Mouse (Mus musculus) C3H10T1/2 (cell line): ENCODE results near the gene Ppp3r1. TPM values are rescaled to one million over a fixed set of nuclear protein-coding genes. Genes with fewer than 3 reads are reported as not detected.

ENCODE experiments used
- polyA plus RNA-seq, 2 experiments: library from polyadenylated mRNA; unstranded; fragments of >200 nt; fragmentation: generic; extraction: Trizol; gene quantifications; one replicate each; pipeline ENCODE4 v1.2.1; 2012; ENCODE audit warnings: missing spikeins in 2 of 2

Ppp3r1 gene
- polyA plus RNA-seq: 10 to 100 TPM in 1 of 2 experiments, 1 to 10 TPM in 1; 3.7 to 26.9 TPM

DNA sequence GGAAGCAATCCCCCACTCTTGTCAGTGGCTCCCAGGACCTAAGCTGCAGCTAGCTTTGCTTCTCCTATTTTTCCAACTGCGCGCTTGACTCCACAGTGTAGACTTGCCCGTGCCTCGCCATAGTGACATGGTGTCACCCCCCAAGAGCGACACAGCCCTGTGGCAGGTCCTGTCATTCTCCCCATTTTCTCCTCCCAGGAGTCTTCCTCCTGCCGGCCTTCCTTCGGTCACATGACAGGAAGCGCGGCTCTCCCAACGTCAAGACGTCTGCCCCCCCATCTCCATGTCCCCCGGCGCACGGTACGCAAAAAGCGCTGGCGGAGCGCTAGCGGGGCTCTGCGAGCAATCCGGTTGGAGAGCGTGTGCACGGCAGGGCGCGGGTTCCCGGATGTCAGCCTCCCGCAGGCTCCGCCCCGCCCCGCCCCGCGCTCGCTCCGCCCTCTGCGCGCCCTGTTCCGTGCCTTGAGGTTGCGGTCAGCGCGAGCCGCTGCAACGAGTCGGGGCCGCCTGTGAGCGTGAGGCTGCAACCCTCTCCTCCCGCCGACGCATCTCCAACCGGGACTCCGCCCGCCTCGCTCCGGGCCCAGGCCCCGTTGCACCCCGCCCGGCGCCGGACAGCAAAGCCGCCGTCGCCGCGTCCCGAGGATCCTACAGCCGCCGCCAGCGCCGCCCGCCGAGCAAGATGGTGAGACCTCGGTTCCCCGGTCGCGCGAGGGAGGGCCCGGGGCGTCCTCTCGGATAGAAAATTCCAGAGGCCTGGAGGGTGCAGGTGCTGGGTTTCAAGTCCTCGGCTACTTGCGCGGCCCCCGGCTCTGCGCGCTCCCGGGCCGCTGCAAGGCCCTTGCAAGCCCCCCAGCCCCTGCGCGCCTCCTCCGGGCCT is at the start of gene Ppp3r1:
TSS of gene Ppp3r1 (plus strand) at position 406 of the 880 bp plus-strand sequence.

DNA sequence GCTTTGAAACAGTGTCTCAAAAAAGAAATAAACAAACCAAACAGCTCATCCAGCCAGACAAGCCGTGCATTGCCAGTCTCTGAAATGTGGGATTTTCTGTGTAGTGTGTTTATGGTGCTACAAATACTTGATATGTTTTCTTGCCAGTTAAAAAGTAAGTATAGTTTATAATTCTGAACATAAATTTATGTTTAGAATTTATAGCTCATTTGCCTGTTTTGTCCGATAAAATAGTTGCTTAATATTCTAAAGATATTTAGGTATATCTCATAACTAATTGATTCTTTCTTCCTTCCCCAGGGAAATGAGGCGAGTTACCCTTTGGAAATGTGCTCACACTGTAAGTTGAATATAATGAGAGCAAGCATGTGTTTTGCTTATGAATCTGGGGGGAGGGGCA is 22.7 kb downstream of the Ppp3r1 start, which contains the start of gene Wdr92:
TSS of gene Wdr92 (plus strand) at position 301 of the 400 bp plus-strand sequence.

DNA sequence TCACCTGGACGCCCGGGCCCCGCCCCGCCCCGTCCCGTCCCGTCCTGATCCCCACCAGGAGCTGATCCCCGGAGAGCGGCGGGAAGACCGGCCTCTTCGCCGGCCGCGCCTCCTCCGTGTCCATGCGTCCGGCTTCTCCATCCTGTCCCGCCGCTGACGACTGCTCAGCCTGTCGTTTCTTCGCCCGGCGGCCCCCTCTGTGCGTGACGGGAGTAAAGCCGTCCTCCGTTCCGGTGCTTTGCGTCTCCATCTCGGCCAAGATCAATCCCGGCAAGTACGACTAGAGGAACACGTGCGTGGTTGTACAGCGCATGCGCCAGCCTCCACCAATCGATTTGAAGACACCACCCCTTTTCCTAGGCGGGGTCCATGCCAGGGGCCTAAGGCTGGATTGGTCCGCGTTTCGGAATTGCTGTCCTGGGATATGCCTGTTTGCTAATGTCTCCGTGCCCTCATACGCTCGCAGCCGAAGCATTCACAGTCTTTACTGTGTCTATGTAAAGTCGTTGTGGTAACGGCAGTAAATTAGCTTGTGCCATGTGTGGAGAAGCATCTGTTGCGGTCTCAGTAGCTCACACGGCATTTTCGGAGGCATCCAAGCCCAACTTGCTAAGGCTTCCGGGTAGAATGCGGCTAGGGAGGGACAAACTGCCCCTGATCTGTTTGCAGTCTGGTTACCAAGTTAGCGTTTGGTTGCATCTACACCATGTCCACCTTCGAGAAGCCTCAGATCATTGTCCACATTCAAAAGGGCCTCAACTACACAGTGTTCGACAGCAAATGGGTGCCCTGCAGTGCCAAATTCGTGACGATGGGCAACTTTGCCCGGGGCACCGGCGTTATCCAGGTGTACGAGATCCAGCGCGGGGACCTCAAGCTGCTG is 52.4 kb downstream of the Ppp3r1 start, which contains the start of gene Pno1:
TSS of gene Pno1 (minus strand) at position 311 of the 883 bp plus-strand sequence.

Other genes with a start within 250 kb of the Ppp3r1 start
- gene Fbxo48, start 207.9 kb upstream of the Ppp3r1 start, polyA plus RNA-seq: under 1 TPM; 0.01 to 0.28 TPM
- gene Cnrip1, start 107.7 kb upstream of the Ppp3r1 start, polyA plus RNA-seq: 1 to 10 TPM in 1 of 2 experiments, under 1 TPM in 1; 0.27 to 4.1 TPM
- gene Plek, start 106.9 kb upstream of the Ppp3r1 start, polyA plus RNA-seq: under 1 TPM; 0.01 to 0.07 TPM
- 10 to 100 TPM in 1 of 2 experiments, 1 to 10 TPM in 1; 2.5 to 12.9 TPM for gene Wdr92, start 22.8 kb downstream of the Ppp3r1 start, polyA plus RNA-seq
- gene Pno1, start 52.3 kb downstream of the Ppp3r1 start, polyA plus RNA-seq: 1 to 10 TPM; 5.0 to 7.8 TPM
- gene C1d, start 98.3 kb downstream of the Ppp3r1 start, polyA plus RNA-seq: 10 to 100 TPM in 1 of 2 experiments, 1 to 10 TPM in 1; 1.3 to 19.1 TPM